Mouse (Mus musculus) heart, adult 2 months (tissue): ENCODE measurements at regions not wholly inside any gene's neighbourhood (a gene's known extent, or its start where the extent isn't known, plus 50 kb on each side); places are given as distances from the start of the nearest gene placed in this dataset.

ENCODE experiments used
- EP300 ChIP-seq: fragments of 200-500 bp; IDR thresholded peaks from 2 replicates; pipeline ENCODE4 v1.6.1; 2011; ENCODE audit warnings: low read depth, low read length, control low read depth; ENCODE audit not compliant: insufficient read depth
- POLR2A ChIP-seq: fragments of 200-500 bp; IDR thresholded peaks from 2 replicates; pipeline ENCODE4 v1.6.1; 2011; ENCODE audit warnings: mild to moderate bottlenecking, low read depth, low read length, control low read depth; ENCODE audit not compliant: insufficient read depth

GRCm38 (mm10) chr3:38357905-38358491 is 126.6 kb downstream of the Ankrd50 start:
- TF ChIP-seq EP300 (0 out of 2 replicates have a peak, but pooled peaks have one; percentile 17), POLR2A (no peak)
